Mouse (Mus musculus) CH12.LX (cell line): ENCODE results near the gene Gbx2. TPM values are rescaled to one million over a fixed set of nuclear protein-coding genes. Genes with fewer than 3 reads are reported as not detected.

Experiments used
- DNase-seq: peaks from one replicate; pipeline ENCODE4 v3.0.0-alpha.2; 2013; ENCODE audit errors: extremely low read depth
- H3K27ac ChIP-seq: 2 replicates; pipeline ENCODE4 v1.5.1; 2012; ENCODE audit warnings: low read depth, mild to moderate bottlenecking, control low read depth, moderate library complexity; ENCODE audit not compliant: insufficient read depth
- H3K27me3 ChIP-seq: replicated peaks from 2 replicates; pipeline ENCODE3; 2012; ENCODE audit warnings: inconsistent platforms
- H3K36me3 ChIP-seq, 2 experiments: replicated peaks in 1 of 2; 2 replicates each; pipeline versions ENCODE3 to v1.6.1; 2012; ENCODE audit warnings: inconsistent platforms in 1 of 2, low read length in 1 of 2, mild to moderate bottlenecking in 1 of 2, mixed read lengths in 1 of 2, moderate library complexity in 1 of 2; ENCODE audit not compliant: control insufficient read depth in 1 of 2, insufficient read depth in 1 of 2
- H3K4me1 ChIP-seq, 2 experiments: 2 replicates each; pipeline ENCODE4 v1.6.1; 2012; ENCODE audit warnings: inconsistent platforms in 1 of 2, moderate library complexity in 1 of 2; ENCODE audit not compliant: insufficient read depth in 2 of 2, control insufficient read depth in 1 of 2
- H3K4me2 ChIP-seq: 2 replicates; pipeline ENCODE4 v1.6.1; 2012; ENCODE audit warnings: low read depth, mild to moderate bottlenecking, control low read depth; ENCODE audit not compliant: poor library complexity, insufficient read depth, severe bottlenecking
- H3K4me3 ChIP-seq, 3 experiments: fragments of 150-350 bp in 1 of 3; sonication (generic) in 1 of 3; replicated peaks in 1 of 3; 2 replicates each; pipeline versions ENCODE3 to v1.5.1; 2011 to 2012; ENCODE audit warnings: low read depth in 2 of 3, low read length in 2 of 3, mild to moderate bottlenecking in 2 of 3, moderate library complexity in 2 of 3, control low read depth in 1 of 3, improper control_type of control experiment in 1 of 3, inconsistent platforms in 1 of 3, mixed read lengths in 1 of 3; ENCODE audit not compliant: poor library complexity in 1 of 3
- H3K79me2 ChIP-seq: replicated peaks from 2 replicates; pipeline ENCODE4 v1.6.1; 2012; ENCODE audit warnings: mild to moderate bottlenecking, moderate library complexity; ENCODE audit not compliant: control insufficient read depth, poor library complexity, insufficient read depth, severe bottlenecking; ENCODE audit errors: extremely low read depth
- H3K9ac ChIP-seq: 2 replicates; pipeline ENCODE4 v1.6.1; 2012; ENCODE audit warnings: low read depth, mild to moderate bottlenecking, control low read depth, moderate library complexity; ENCODE audit not compliant: insufficient read depth
- H3K9me3 ChIP-seq: replicated peaks from 2 replicates; pipeline ENCODE3; 2012; ENCODE audit warnings: low read length, inconsistent platforms, mixed read lengths
- CHD2 ChIP-seq: IDR thresholded peaks from 2 replicates; pipeline ENCODE4 v1.6.1; 2011; ENCODE audit warnings: low read length, improper control_type of control experiment
- E2F4 ChIP-seq: IDR thresholded peaks from 2 replicates; pipeline ENCODE4 v1.6.1; 2011; ENCODE audit warnings: low read depth, low read length, improper control_type of control experiment; ENCODE audit not compliant: insufficient replicate concordance
- ELF1 ChIP-seq: IDR thresholded peaks from 2 replicates; pipeline ENCODE4 v1.6.1; 2014; ENCODE audit warnings: low read depth, mild to moderate bottlenecking, inconsistent platforms, low read length, improper control_type of control experiment
- EP300 ChIP-seq: IDR thresholded peaks from 2 replicates; pipeline ENCODE4 v1.6.1; 2011; ENCODE audit warnings: low read length, improper control_type of control experiment
- ETS1 ChIP-seq: conservative IDR thresholded peaks from 2 replicates; pipeline ENCODE4 v1.6.1; 2012; ENCODE audit warnings: low read depth, mild to moderate bottlenecking, inconsistent platforms, low read length, improper control_type of control experiment, moderate library complexity
- JUN ChIP-seq: IDR thresholded peaks from 2 replicates; pipeline ENCODE4 v1.6.1; 2011; ENCODE audit warnings: low read depth, mild to moderate bottlenecking, low read length, improper control_type of control experiment, moderate library complexity; ENCODE audit not compliant: insufficient read depth
- KAT2A ChIP-seq: IDR thresholded peaks from 2 replicates; pipeline ENCODE4 v1.6.1; 2012; ENCODE audit warnings: low read length, improper control_type of control experiment, inconsistent platforms; ENCODE audit not compliant: insufficient replicate concordance
- MAX ChIP-seq: IDR thresholded peaks from 2 replicates; pipeline ENCODE4 v1.6.1; 2011; ENCODE audit warnings: low read length, improper control_type of control experiment
- MYC ChIP-seq: IDR thresholded peaks from 2 replicates; pipeline ENCODE4 v1.6.1; 2011; ENCODE audit warnings: low read depth, mild to moderate bottlenecking, improper control_type of control experiment, low read length
- NRF1 ChIP-seq: IDR thresholded peaks from 2 replicates; pipeline ENCODE4 v1.6.1; 2014; ENCODE audit warnings: low read depth, mild to moderate bottlenecking, inconsistent platforms, low read length, improper control_type of control experiment, moderate library complexity
- POLR2AphosphoS2 ChIP-seq: IDR thresholded peaks from 2 replicates; pipeline ENCODE4 v1.6.1; 2011; ENCODE audit warnings: low read depth, low read length, improper control_type of control experiment
- RCOR1 ChIP-seq: conservative IDR thresholded peaks from 2 replicates; pipeline ENCODE4 v1.6.1; 2012; ENCODE audit warnings: low read depth, mild to moderate bottlenecking, inconsistent platforms, low read length, improper control_type of control experiment
- SIN3A ChIP-seq: IDR thresholded peaks from 2 replicates; pipeline ENCODE4 v1.6.1; 2012; ENCODE audit warnings: low read length, improper control_type of control experiment, inconsistent platforms
- SMC3 ChIP-seq: IDR thresholded peaks from 2 replicates; pipeline ENCODE4 v1.6.1; 2011; ENCODE audit warnings: low read depth, low read length, improper control_type of control experiment
- USF1 ChIP-seq: IDR thresholded peaks from 2 replicates; pipeline ENCODE4 v1.6.1; 2014; ENCODE audit warnings: low read depth, mild to moderate bottlenecking, inconsistent platforms, low read length, improper control_type of control experiment
- USF2 ChIP-seq: conservative IDR thresholded peaks from 2 replicates; pipeline ENCODE4 v1.6.1; 2011; ENCODE audit warnings: low read depth, low read length, improper control_type of control experiment
- ZC3H11A ChIP-seq: IDR thresholded peaks from 2 replicates; pipeline ENCODE4 v1.6.1; 2012; ENCODE audit warnings: low read depth, mild to moderate bottlenecking, inconsistent platforms, low read length, improper control_type of control experiment
- dilution Hi-C: fragments of 300-500 bp; cut with MboI; formaldehyde crosslinking; loops from 2 replicates; pipeline ENCODE4 v1.14.3; 2020; ENCODE audit warnings: low sequenced_read_pairs; ENCODE audit not compliant: extremely low pct_unique_long_range_greater_than_20kb, extremely low pct_ligation_motif_present
- in situ Hi-C: fragments of 300-500 bp; cut with MboI; formaldehyde crosslinking; loops from 3 replicates; pipeline ENCODE4 v1.14.3; 2019; ENCODE audit warnings: low sequenced_read_pairs, low pct_ligation_motif_present, low pct_unique_long_range_greater_than_20kb, mixed read lengths
- polyA plus RNA-seq: library from polyadenylated mRNA; unstranded; fragments of >175 nt; gene quantifications from 2 replicates; pipeline ENCODE4 v1.2.1, GENCODE M21; 2012; ENCODE audit warnings: low read depth; ENCODE audit not compliant: insufficient read length
- total RNA-seq, 2 experiments: library from RNA; depleted of rRNA; stranded (reverse); fragments of 300-350 nt in 1 of 2; fragments of >200 nt in 1 of 2; gene quantifications; 2 replicates each; pipeline ENCODE4 v1.2.3; 2012 to 2014

Gene Gbx2
- total and polyA plus RNA-seq, 3 experiments = not detected

GRCm38 (mm10) chr1:89892281-89892680, 38.7 kb downstream of the Gbx2 start:
- H3K36me3 ChIP-seq = no peaks in the 10 kb centered on the region
- H3K27me3 ChIP-seq = no peaks in the 10 kb centered on the region
- peaks cover 95% of the 10 kb centered on the region for H3K9me3 ChIP-seq
- in situ Hi-C loops = no loop called here
- dilution Hi-C loops = no loop called here
- no peak overlapping the region for H3K4me3 ChIP-seq
- no peaks in the 10 kb centered on the region for H3K4me1 ChIP-seq
- H3K27ac ChIP-seq = no peak overlapping the region
- no peak overlapping the region for H3K4me2 ChIP-seq
- H3K9ac ChIP-seq = no peak overlapping the region
- no peak for DNase-seq
- no peaks in the 10 kb centered on the region for H3K79me2 ChIP-seq
- no peak for TF ChIP-seq MYC
- TF ChIP-seq CHD2 = no peak
- TF ChIP-seq MAX = no peak
- TF ChIP-seq ETS1 = no peak
- no peak for TF ChIP-seq E2F4
- no peak for TF ChIP-seq SMC3
- no peak for TF ChIP-seq RCOR1
- TF ChIP-seq USF1 = no peak
- TF ChIP-seq JUN = no peak
- TF ChIP-seq ZC3H11A = no peak
- no peak for TF ChIP-seq SIN3A
- TF ChIP-seq NRF1 = no peak
- no peak for TF ChIP-seq POLR2AphosphoS2
- TF ChIP-seq USF2 = no peak
- TF ChIP-seq EP300 = no peak

- Histone ChIP-seq H3K79me2 (no peaks in the 10 kb centered on the region), H3K4me3 (no peak overlapping the region), H3K4me1 (no peaks in the 10 kb centered on the region), H3K36me3 (no peaks in the 10 kb centered on the region), H3K27ac (no peak overlapping the region), H3K4me2 (no peak overlapping the region), H3K27me3 (no peaks in the 10 kb centered on the region), H3K9me3 (peaks cover 95% of the 10 kb centered on the region), H3K9ac (no peak overlapping the region)
- no peak for DNase-seq
- dilution Hi-C loops = no loop called here
- in situ Hi-C loops = no loop called here
- no peak for TF ChIP-seq EP300
- TF ChIP-seq CHD2 = no peak
- TF ChIP-seq ELF1 = no peak
- TF ChIP-seq KAT2A = no peak
Observed at GRCm38 (mm10) chr1:89891400-89891799, 39.6 kb downstream of the Gbx2 start.
